Mouse (Mus musculus) ovary, postnatal 36 days (tissue): ENCODE results near the gene Ankrd65.
A peak's percentile ranks its signal among the peaks of the same experiment; 100 is the strongest.
"Not testable (repeated sequence)": the region's sequence is repeated elsewhere in the genome, so short reads cannot be mapped to it uniquely, and the experiment has no call there.

Experiments used
- DNase-seq: peaks from one replicate; pipeline ENCODE4 v3.0.0; 2022; ENCODE audit warnings: low spot score, mixed read lengths

The Ankrd65 gene

GRCm38 (mm10) chr4:155774971-155775740 is 15.1 kb upstream of the Ankrd65 start:
- no peak for DNase-seq

- DNase-seq = no peak
These were observed 14.4 kb upstream of the Ankrd65 start for GRCm38 (mm10) chr4:155775855-155776254.

- DNase-seq = no peak
These were observed 13.4 kb upstream of the Ankrd65 start for GRCm38 (mm10) chr4:155776704-155777335.

- peak; percentile 72 for DNase-seq
These were observed 12.4 kb upstream of the Ankrd65 start for GRCm38 (mm10) chr4:155777816-155778215.

GRCm38 (mm10) chr4:155779498-155779897 is 10.7 kb upstream of the Ankrd65 start:
- DNase-seq = no peak

GRCm38 (mm10) chr4:155780895-155781294 is 9.3 kb upstream of the Ankrd65 start:
- peak; percentile 58 for DNase-seq

- no peak for DNase-seq
These were observed 6.7 kb upstream of the Ankrd65 start for GRCm38 (mm10) chr4:155783486-155784080.

- DNase-seq = peak; percentile 84
These were observed 6.0 kb upstream of the Ankrd65 start for GRCm38 (mm10) chr4:155784081-155784701.

- no peak for DNase-seq
These were observed 5.0 kb upstream of the Ankrd65 start for GRCm38 (mm10) chr4:155785246-155785645.

- no peak for DNase-seq
These were observed 4.4 kb upstream of the Ankrd65 start, which contains the start of gene Tmem88b for GRCm38 (mm10) chr4:155785819-155786218. Gene Tmem88b (minus strand): TSS chr4:155785874.

- DNase-seq = no peak
These were observed 1.9 kb upstream of the Ankrd65 start for GRCm38 (mm10) chr4:155788300-155788699.

GRCm38 (mm10) chr4:155788833-155789232 is 1.4 kb upstream of the Ankrd65 start:
- not testable (repeated sequence) for DNase-seq

- no peak for DNase-seq
These were observed 467 bp downstream of the Ankrd65 start for GRCm38 (mm10) chr4:155790650-155791161.

- DNase-seq = no peak
These were observed 1.1 kb downstream of the Ankrd65 start for GRCm38 (mm10) chr4:155791240-155791933.

GRCm38 (mm10) chr4:155793730-155794129 is 3.5 kb downstream of the Ankrd65 start:
- no peak for DNase-seq

GRCm38 (mm10) chr4:155802075-155802474 is 11.8 kb downstream of the Ankrd65 start:
- DNase-seq = no peak

- DNase-seq = no peak
These were observed 12.6 kb downstream of the Ankrd65 start, which contains the start of gene Mrpl20 for GRCm38 (mm10) chr4:155802741-155803339. Gene Mrpl20 (plus strand): TSS chr4:155802878.

- DNase-seq = peak; percentile 95
These were observed 13.3 kb downstream of the Ankrd65 start for GRCm38 (mm10) chr4:155803340-155804041.

- no peak for DNase-seq
These were observed 17.6 kb downstream of the Ankrd65 start for GRCm38 (mm10) chr4:155807841-155808240.

- peak; percentile 92 for DNase-seq
These were observed 21.9 kb downstream of the Ankrd65 start, which contains the start of gene Ccnl2 for GRCm38 (mm10) chr4:155811929-155812664. Gene Ccnl2 (plus strand): TSS chr4:155812489.
